Comparison of ENCODE assay signal across 19 mouse cellular contexts in the genomic region with DNA sequence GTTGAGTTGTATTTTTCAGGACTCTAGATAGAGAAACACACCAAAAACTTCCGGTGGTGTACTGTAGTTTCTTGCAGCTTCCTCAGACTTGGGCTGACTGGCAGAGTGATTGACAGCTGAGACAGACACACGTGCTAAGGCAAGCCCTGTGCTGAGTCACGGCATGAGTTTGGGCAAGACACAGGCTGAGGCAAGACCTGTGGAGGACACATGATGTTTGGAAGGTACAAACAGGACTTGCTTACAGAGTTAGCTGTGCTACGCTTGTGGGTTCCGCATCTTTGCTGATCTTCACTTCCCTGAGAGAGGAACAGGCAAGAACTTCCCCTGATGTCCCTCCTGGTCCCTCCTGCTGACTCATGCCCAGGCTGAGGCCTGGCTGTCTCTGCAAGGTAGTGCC. TPM values are rescaled to one million over a fixed set of nuclear protein-coding genes. Genes with fewer than 3 reads are reported as not detected.
DNase-seq lines count a peak whose midpoint lies in the region; ATAC-seq and TF ChIP-seq lines count a peak whose summit lies in the region.
"Had no signal": no experiment of that assay in that cellular context is flagged by ENCODE, and none has a peak within 500 bp of the region (broad histone marks: within the 10 kb centered on the region; RNA-seq: fewer than 3 reads in every experiment).

No protein-coding gene starts in this region.

- no peak overlapping the region for H3K9ac ChIP-seq in midbrain, embryonic 11.5 days (ENCODE audit: low read length)
- no peak overlapping the region for H3K9ac ChIP-seq in liver, embryonic 13.5 days
- no peak overlapping the region for H3K9ac ChIP-seq in stomach, postnatal 0 days (ENCODE audit: low read length)
- H3K9ac ChIP-seq: embryonic facial prominence, embryonic 15.5 days; heart, embryonic 15.5 days; hindbrain, embryonic 14.5 days; limb, embryonic 13.5 days; midbrain, embryonic 13.5 days had no signal

- WGBS in midbrain, embryonic 11.5 days: 88% methylated on average over 5 of the region's 5 CpGs
- WGBS in midbrain, embryonic 10.5 days: 87% methylated on average over 5 of the region's 5 CpGs
- 47% methylated on average over 5 of the region's 5 CpGs for WGBS in liver, embryonic 13.5 days (ENCODE audit: insufficient replicate concordance)
- 72% methylated on average over 5 of the region's 5 CpGs for WGBS in stomach, postnatal 0 days

- peak; percentile 19 for DNase-seq in adrenal gland, adult 8-10 months
- no peak for DNase-seq in adrenal gland, postnatal 4 days (ENCODE audit: low spot score in 2 of 2)
- DNase-seq in midbrain, embryonic 11.5 days (ENCODE audit: low spot score, missing footprints): peak; percentile 1
- DNase-seq in midbrain, embryonic 10.5 days (ENCODE audit: low spot score): no peak
- no peak for DNase-seq in liver, embryonic 13.5 days
- DNase-seq in stomach, postnatal 0 days (ENCODE audit: low spot score): no peak
- no peak for DNase-seq in cerebellum, postnatal 10 days
- DNase-seq in right cerebral cortex, postnatal 36 days (ENCODE audit: low spot score in 2 of 2): no peak
- DNase-seq: B cell, adult 2 months; gastrocnemius, postnatal 36 days; thymus, postnatal 14 days had no signal

- ATAC-seq in midbrain, embryonic 11.5 days (ENCODE audit: low FRiP score): no peak
- peak; percentile 34; the same call in 1 of the 2 replicates for ATAC-seq in liver, embryonic 13.5 days (ENCODE audit: low read depth)
- no peak; the same call in 1 of the 2 replicates for ATAC-seq in stomach, postnatal 0 days (ENCODE audit: low FRiP score, low TSS enrichment)
- ATAC-seq: intestine, embryonic 16.5 days; midbrain, embryonic 13.5 days had no signal

- no peaks in the 10 kb centered on the region for H3K4me1 ChIP-seq in midbrain, embryonic 11.5 days (ENCODE audit: control insufficient read depth, insufficient read depth, low read length)
- H3K4me1 ChIP-seq in midbrain, embryonic 10.5 days: no peaks in the 10 kb centered on the region
- H3K4me1 ChIP-seq in liver, embryonic 13.5 days (replicated peaks): no peaks in the 10 kb centered on the region
- H3K4me1 ChIP-seq in stomach, postnatal 0 days (replicated peaks; ENCODE audit: control insufficient read depth, insufficient read depth): peaks cover 3% of the 10 kb centered on the region; the same call in 1 of the 2 replicates
- H3K4me1 ChIP-seq: midbrain, embryonic 13.5 days had no signal

- no peak for TF ChIP-seq EP300 in stomach, postnatal 0 days (optimal IDR thresholded peaks at IDR 0.05)

- TF ChIP-seq CTCF in stomach, postnatal 0 days (IDR thresholded peaks at IDR 0.05; ENCODE audit: low read depth): no peak

- H3K4me2 ChIP-seq in midbrain, embryonic 11.5 days: no peak overlapping the region
- H3K4me2 ChIP-seq in liver, embryonic 13.5 days: no peak overlapping the region
- no peak overlapping the region for H3K4me2 ChIP-seq in stomach, postnatal 0 days (replicated peaks; ENCODE audit: low read depth)
- H3K4me2 ChIP-seq: embryonic facial prominence, embryonic 15.5 days; heart, embryonic 15.5 days; hindbrain, embryonic 14.5 days; limb, embryonic 13.5 days; midbrain, embryonic 13.5 days had no signal

- no peak overlapping the region for H3K27ac ChIP-seq in midbrain, embryonic 11.5 days (ENCODE audit: low read depth, low read length)
- no peak overlapping the region for H3K27ac ChIP-seq in midbrain, embryonic 10.5 days (replicated peaks)
- H3K27ac ChIP-seq in liver, embryonic 13.5 days: no peak overlapping the region
- 0 out of 2 replicates have a peak overlapping the region, but pooled peaks have one; percentile 20 for H3K27ac ChIP-seq in stomach, postnatal 0 days (replicated peaks)
- H3K27ac ChIP-seq: embryonic facial prominence, embryonic 15.5 days; heart, embryonic 15.5 days; hindbrain, embryonic 14.5 days; kidney, postnatal 0 days; left cerebral cortex, adult 2 months; limb, embryonic 13.5 days; midbrain, embryonic 13.5 days had no signal

- no peak overlapping the region for H3K4me3 ChIP-seq in midbrain, embryonic 11.5 days (ENCODE audit: low read depth, low read length)
- no peak overlapping the region for H3K4me3 ChIP-seq in midbrain, embryonic 10.5 days
- no peak overlapping the region for H3K4me3 ChIP-seq in liver, embryonic 13.5 days (replicated peaks)
- no peak overlapping the region for H3K4me3 ChIP-seq in stomach, postnatal 0 days (ENCODE audit: low read depth, low read length)
- H3K4me3 ChIP-seq: embryonic facial prominence, embryonic 15.5 days; heart, embryonic 15.5 days; left cerebral cortex, adult 2 months; limb, embryonic 13.5 days; midbrain, embryonic 13.5 days had no signal

- H3K36me3 ChIP-seq in midbrain, embryonic 11.5 days (ENCODE audit: control insufficient read depth, insufficient read depth, low read length): no peaks in the 10 kb centered on the region
- H3K36me3 ChIP-seq in midbrain, embryonic 10.5 days: no peaks in the 10 kb centered on the region
- no peaks in the 10 kb centered on the region for H3K36me3 ChIP-seq in liver, embryonic 13.5 days
- no peaks in the 10 kb centered on the region for H3K36me3 ChIP-seq in stomach, postnatal 0 days (ENCODE audit: control insufficient read depth, insufficient read depth, low read length)
- H3K36me3 ChIP-seq: embryonic facial prominence, embryonic 15.5 days; heart, embryonic 15.5 days; limb, embryonic 13.5 days; midbrain, embryonic 13.5 days had no signal

- H3K9me3 ChIP-seq in midbrain, embryonic 11.5 days (ENCODE audit: control insufficient read depth, low read length): no peaks in the 10 kb centered on the region
- H3K9me3 ChIP-seq in midbrain, embryonic 10.5 days (replicated peaks): no peaks in the 10 kb centered on the region
- 0 out of 2 replicates have a peak, but pooled peaks cover 3% of the 10 kb centered on the region for H3K9me3 ChIP-seq in liver, embryonic 13.5 days (replicated peaks)
- no peaks in the 10 kb centered on the region for H3K9me3 ChIP-seq in stomach, postnatal 0 days (ENCODE audit: control insufficient read depth, low read length)
- H3K9me3 ChIP-seq: embryonic facial prominence, embryonic 15.5 days; heart, embryonic 15.5 days; limb, embryonic 13.5 days; midbrain, embryonic 13.5 days had no signal

- no peaks in the 10 kb centered on the region for H3K27me3 ChIP-seq in midbrain, embryonic 11.5 days (ENCODE audit: control insufficient read depth, insufficient read depth, low read length)
- H3K27me3 ChIP-seq in midbrain, embryonic 10.5 days (ENCODE audit: low read depth, poor library complexity, severe bottlenecking): no peaks in the 10 kb centered on the region
- H3K27me3 ChIP-seq in liver, embryonic 13.5 days: no peaks in the 10 kb centered on the region
- no peaks in the 10 kb centered on the region for H3K27me3 ChIP-seq in stomach, postnatal 0 days (ENCODE audit: control insufficient read depth, insufficient read depth, low read length)
- H3K27me3 ChIP-seq: embryonic facial prominence, embryonic 15.5 days; heart, embryonic 15.5 days; limb, embryonic 13.5 days; midbrain, embryonic 13.5 days had no signal

RNA-seq across cellular contexts. Expression of gene Crybg3, which starts 17.3 kb away (rescaled TPM):
- total RNA-seq in adrenal gland, adult 8-10 months (2022): 10 to 100 TPM; 13.9 to 23.2 (median 19.0) TPM
- 10 to 100 TPM; 14.4 to 18.0 TPM for total RNA-seq in adrenal gland, postnatal 4 days (2021)
- 6.2 and 6.5 TPM in 2 replicates for polyA plus RNA-seq in midbrain, embryonic 11.5 days (2014; fragmentation: Nextera tagmentation; extraction: Ambion mirVana)
- polyA plus RNA-seq in midbrain, embryonic 10.5 days (2016; fragmentation: Nextera tagmentation; extraction: Ambion mirVana): 5.2 and 5.5 TPM in 2 replicates
- polyA plus RNA-seq in liver, embryonic 13.5 days (2015; fragmentation: Nextera tagmentation; extraction: Ambion mirVana): 1.2 and 1.5 TPM in 2 replicates
- polyA plus RNA-seq in stomach, postnatal 0 days (2015; fragmentation: Nextera tagmentation; extraction: Ambion mirVana): 6.3 and 7.3 TPM in 2 replicates

RNA-seq across cellular contexts. Expression of gene Arl6, which starts 55.7 kb away (rescaled TPM):
- 10 to 100 TPM in 3 of 4 experiments, 1 to 10 TPM in 1; 9.2 to 14.2 (median 11.5) TPM for total RNA-seq in adrenal gland, adult 8-10 months (2022)
- 10 to 100 TPM; 11.1 to 14.0 TPM for total RNA-seq in adrenal gland, postnatal 4 days (2021)
- polyA plus RNA-seq in midbrain, embryonic 11.5 days (2014; fragmentation: Nextera tagmentation; extraction: Ambion mirVana): 56.7 and 62.0 TPM in 2 replicates
- 49.1 and 51.9 TPM in 2 replicates for polyA plus RNA-seq in midbrain, embryonic 10.5 days (2016; fragmentation: Nextera tagmentation; extraction: Ambion mirVana)
- polyA plus RNA-seq in liver, embryonic 13.5 days (2015; fragmentation: Nextera tagmentation; extraction: Ambion mirVana): 5.1 and 6.5 TPM in 2 replicates
- 17.8 and 18.2 TPM in 2 replicates for polyA plus RNA-seq in stomach, postnatal 0 days (2015; fragmentation: Nextera tagmentation; extraction: Ambion mirVana)

Comparison
In these comparisons a context has a peak if more than half of its experiments do, and no peak if none do; other contexts are left out.
1. DNase-seq: peak in adrenal gland, adult 8-10 months (single experiment) and midbrain, embryonic 11.5 days (single experiment); none in adrenal gland, postnatal 4 days (0 of 2), midbrain, embryonic 10.5 days (single experiment), liver, embryonic 13.5 days (single experiment), stomach, postnatal 0 days (single experiment), cerebellum, postnatal 10 days (0 of 2) and right cerebral cortex, postnatal 36 days (0 of 2).